Mouse (Mus musculus) hindbrain, embryonic 16.5 days (tissue): ENCODE measurements around the gene Tmsb4x. TPM values are rescaled to one million over a fixed set of nuclear protein-coding genes. Genes with fewer than 3 reads are reported as not detected.

Experiments
- ATAC-seq: fragments of 200-750 bp; cut with Nextera tagmentation; 2 replicates; pipeline ENCODE4 v1.8.0; 2017; ENCODE audit warnings: moderate TSS enrichment, moderate library complexity
- H3K27ac ChIP-seq: fragments of 300-500 bp; sonication (generic); 2 replicates; pipeline ENCODE4 v1.5.1; 2014; ENCODE audit warnings: low read depth, mild to moderate bottlenecking, control low read depth, low read length, moderate library complexity
- H3K27me3 ChIP-seq: fragments of 300-500 bp; sonication (generic); replicated peaks from 2 replicates; pipeline ENCODE4 v1.6.1; 2014; ENCODE audit warnings: low read length; ENCODE audit not compliant: control insufficient read depth, insufficient read depth
- H3K36me3 ChIP-seq: fragments of 300-500 bp; sonication (generic); 2 replicates; pipeline ENCODE4 v1.6.1; 2014; ENCODE audit warnings: mild to moderate bottlenecking, low read length, moderate library complexity, mixed read lengths; ENCODE audit not compliant: control insufficient read depth, insufficient read depth
- H3K4me1 ChIP-seq: fragments of 300-500 bp; sonication (generic); 2 replicates; pipeline ENCODE4 v1.6.1; 2014; ENCODE audit warnings: low read depth, low read length; ENCODE audit not compliant: control insufficient read depth, insufficient read depth
- H3K4me2 ChIP-seq: fragments of 300-500 bp; sonication (generic); 2 replicates; pipeline ENCODE4 v1.6.1; 2014; ENCODE audit warnings: mild to moderate bottlenecking, low read length, control low read depth, moderate library complexity
- H3K4me3 ChIP-seq: fragments of 300-500 bp; sonication (generic); 2 replicates; pipeline ENCODE4 v1.5.1; 2014; ENCODE audit warnings: mild to moderate bottlenecking, low read length, control low read depth, moderate library complexity
- H3K9ac ChIP-seq: fragments of 300-500 bp; sonication (generic); 2 replicates; pipeline ENCODE4 v1.6.1; 2014; ENCODE audit warnings: low read depth, mild to moderate bottlenecking, control low read depth, low read length, moderate library complexity
- H3K9me3 ChIP-seq: fragments of 300-500 bp; sonication (generic); 2 replicates; pipeline ENCODE4 v1.6.1; 2014; ENCODE audit warnings: mild to moderate bottlenecking, low read length, moderate library complexity; ENCODE audit not compliant: control insufficient read depth
- WGBS: fragments of 180-500 bp; shearing (Covaris S2); extraction: QIAGEN DNeasy Blood & Tissue Kit; methylation state at CpG from one replicate; pipeline ENCODE4 v1.1.7; 2014; 5-methylcytosine and 5-hydroxymethylcytosine counted together
- polyA plus RNA-seq: library from polyadenylated mRNA; unstranded; fragments of >200 nt; fragmentation: Nextera tagmentation; extraction: Ambion mirVana; gene quantifications from 2 replicates; pipeline ENCODE4 v1.2.1, GENCODE M21; 2015

Gene Tmsb4x
- polyA plus RNA-seq, 1 experiment from 2014 or later = 4,892 TPM

- Histone ChIP-seq H3K27me3 (no peaks in the 10 kb centered on the region), H3K9me3 (no peaks in the 10 kb centered on the region; the same call in 1 of the 2 replicates), H3K4me1 (no peaks in the 10 kb centered on the region), H3K27ac (no peak overlapping the region), H3K4me3 (no peak overlapping the region), H3K4me2 (no peak overlapping the region), H3K9ac (no peak overlapping the region), H3K36me3 (no peaks in the 10 kb centered on the region)
- ATAC-seq = no peak
- WGBS = 84% methylated on average over 2 of the region's 2 CpGs
Measured at GRCm38 (mm10) chrX:167195228-167195649, 13.9 kb downstream of the Tmsb4x start.

- Histone ChIP-seq H3K36me3 (no peaks in the 10 kb centered on the region), H3K9ac (no peak overlapping the region), H3K27me3 (0 out of 2 replicates have a peak, but pooled peaks cover 2% of the 10 kb centered on the region), H3K9me3 (no peaks in the 10 kb centered on the region), H3K4me1 (no peaks in the 10 kb centered on the region), H3K4me3 (no peak overlapping the region), H3K4me2 (no peak overlapping the region), H3K27ac (no peak overlapping the region)
- WGBS = 37% methylated on average over 2 of the region's 2 CpGs
- no peak for ATAC-seq
Measured at GRCm38 (mm10) chrX:167186306-167186705, 22.8 kb downstream of the Tmsb4x start.

GRCm38 (mm10) chrX:167183535-167183934 is 25.6 kb downstream of the Tmsb4x start:
- ATAC-seq = no peak

GRCm38 (mm10) chrX:167182411-167182810 is 26.7 kb downstream of the Tmsb4x start:
- Histone ChIP-seq H3K4me3 (no peak overlapping the region), H3K4me2 (no peak overlapping the region), H3K27ac (no peak overlapping the region), H3K9me3 (no peaks in the 10 kb centered on the region), H3K4me1 (no peaks in the 10 kb centered on the region), H3K27me3 (0 out of 2 replicates have a peak, but pooled peaks cover 2% of the 10 kb centered on the region), H3K9ac (no peak overlapping the region), H3K36me3 (no peaks in the 10 kb centered on the region)
- 82% methylated on average over 5 of the region's 5 CpGs for WGBS
- no peak for ATAC-seq

More at GRCm38 (mm10) chrX:167183535-167183934, 25.6 kb downstream of the Tmsb4x start:
- H3K9ac ChIP-seq = no peak overlapping the region
- no peak overlapping the region for H3K27ac ChIP-seq
- WGBS = 31% methylated on average over 6 of the region's 6 CpGs
- no peak overlapping the region for H3K4me2 ChIP-seq
- H3K4me1 ChIP-seq = no peaks in the 10 kb centered on the region
- H3K9me3 ChIP-seq = no peaks in the 10 kb centered on the region
- 0 out of 2 replicates have a peak, but pooled peaks cover 2% of the 10 kb centered on the region for H3K27me3 ChIP-seq
- no peak overlapping the region for H3K4me3 ChIP-seq
- H3K36me3 ChIP-seq = no peaks in the 10 kb centered on the region

GRCm38 (mm10) chrX:167179961-167180642 is 29.0 kb downstream of the Tmsb4x start:
- H3K27ac ChIP-seq = no peak overlapping the region
- ATAC-seq = no peak
- WGBS = 70% methylated on average over 4 of the region's 4 CpGs
- H3K4me3 ChIP-seq = no peak overlapping the region
- no peaks in the 10 kb centered on the region for H3K9me3 ChIP-seq
- H3K36me3 ChIP-seq = no peaks in the 10 kb centered on the region
- no peak overlapping the region for H3K4me2 ChIP-seq
- H3K9ac ChIP-seq = no peak overlapping the region
- 0 out of 2 replicates have a peak, but pooled peaks cover 2% of the 10 kb centered on the region for H3K27me3 ChIP-seq
- no peaks in the 10 kb centered on the region for H3K4me1 ChIP-seq

- H3K27me3 ChIP-seq = no peaks in the 10 kb centered on the region
- H3K9ac ChIP-seq = no peak overlapping the region
- H3K36me3 ChIP-seq = no peaks in the 10 kb centered on the region
- no peak for ATAC-seq
- no peaks in the 10 kb centered on the region for H3K4me1 ChIP-seq
- no peak overlapping the region for H3K4me2 ChIP-seq
- no peak overlapping the region for H3K27ac ChIP-seq
- no peaks in the 10 kb centered on the region for H3K9me3 ChIP-seq
- WGBS = 91% methylated on average over 3 of the region's 3 CpGs
- H3K4me3 ChIP-seq = no peak overlapping the region
Measured at GRCm38 (mm10) chrX:167179549-167179948, 29.6 kb downstream of the Tmsb4x start.

- 80% methylated on average over 6 of the region's 6 CpGs for WGBS
Measured at GRCm38 (mm10) chrX:167175319-167175718, 33.8 kb downstream of the Tmsb4x start.

GRCm38 (mm10) chrX:167174311-167174710 is 34.8 kb downstream of the Tmsb4x start:
- 71% methylated on average over 3 of the region's 3 CpGs for WGBS
- Histone ChIP-seq H3K4me2 (no peak overlapping the region), H3K9ac (no peak overlapping the region), H3K27me3 (0 out of 2 replicates have a peak, but pooled peaks cover 5% of the 10 kb centered on the region), H3K4me3 (no peak overlapping the region), H3K36me3 (no peaks in the 10 kb centered on the region), H3K9me3 (no peaks in the 10 kb centered on the region), H3K4me1 (no peaks in the 10 kb centered on the region), H3K27ac (no peak overlapping the region)
- ATAC-seq = no peak

More at GRCm38 (mm10) chrX:167175319-167175718, 33.8 kb downstream of the Tmsb4x start:
- ATAC-seq = no peak
- Histone ChIP-seq H3K4me2 (no peak overlapping the region), H3K4me1 (no peaks in the 10 kb centered on the region), H3K27me3 (0 out of 2 replicates have a peak, but pooled peaks cover 2% of the 10 kb centered on the region), H3K9me3 (no peaks in the 10 kb centered on the region), H3K4me3 (no peak overlapping the region), H3K27ac (no peak overlapping the region), H3K9ac (no peak overlapping the region), H3K36me3 (no peaks in the 10 kb centered on the region)

- Histone ChIP-seq H3K27me3 (0 out of 2 replicates have a peak, but pooled peaks cover 6% of the 10 kb centered on the region), H3K36me3 (no peaks in the 10 kb centered on the region), H3K9ac (no peak overlapping the region), H3K9me3 (no peaks in the 10 kb centered on the region), H3K27ac (no peak overlapping the region), H3K4me1 (no peaks in the 10 kb centered on the region), H3K4me2 (no peak overlapping the region), H3K4me3 (no peak overlapping the region)
- WGBS = 84% methylated on average over 2 of the region's 2 CpGs
- no peak for ATAC-seq
Measured at GRCm38 (mm10) chrX:167172256-167172655, 36.9 kb downstream of the Tmsb4x start.
